Mouse (Mus musculus): ENCODE measurements around the gene Trp53i13.

GRCm38 (mm10) chr11:77489591-77490235 lies 26.1 kb downstream of the Trp53i13 start, which contains the start of gene Ankrd13b:
- TF ChIP-seq CHD2 (IDR thresholded peaks at IDR 0.05; ENCODE audit: low read depth, low read length) (no peak), MAFK (IDR thresholded peaks at IDR 0.05; ENCODE audit: insufficient read depth, low read depth, low read length) (no peak)
